Mouse (Mus musculus): ENCODE results near the gene Ganab.

Gene Ganab

GRCm38 (mm10) chr19:8930117-8930516 is 32.2 kb downstream of the Ganab start:
- no peak for DNase-seq

GRCm38 (mm10) chr19:8930771-8931170 is 32.9 kb downstream of the Ganab start:
- DNase-seq: no peak

- DNase-seq: no peak
These were observed 38.9 kb downstream of the Ganab start for GRCm38 (mm10) chr19:8936736-8937135.

- DNase-seq: no peak
These were observed 42.8 kb downstream of the Ganab start for GRCm38 (mm10) chr19:8940526-8941133.

- DNase-seq: no peak
These were observed 43.3 kb downstream of the Ganab start for GRCm38 (mm10) chr19:8941136-8941514.

GRCm38 (mm10) chr19:8941515-8942217 is 43.8 kb downstream of the Ganab start, which contains the start of gene Mta2:
Gene Mta2, plus strand, starts transcription at chr19:8941875.
- peak; percentile 95 to 96 for DNase-seq

GRCm38 (mm10) chr19:8942276-8942964 is 44.5 kb downstream of the Ganab start:
- no peak for DNase-seq

- no peak for DNase-seq
These were observed 45.2 kb downstream of the Ganab start for GRCm38 (mm10) chr19:8943047-8943446.

GRCm38 (mm10) chr19:8944062-8944461 is 46.2 kb downstream of the Ganab start:
- no peak for DNase-seq

- DNase-seq: peak; percentile 67 to 78
These were observed 46.9 kb downstream of the Ganab start for GRCm38 (mm10) chr19:8944750-8945149.

GRCm38 (mm10) chr19:8945251-8945650 is 47.4 kb downstream of the Ganab start:
- no peak for DNase-seq

- DNase-seq: no peak
These were observed 49.1 kb downstream of the Ganab start for GRCm38 (mm10) chr19:8946929-8947328.

- no peak for DNase-seq
These were observed 52.3 kb downstream of the Ganab start for GRCm38 (mm10) chr19:8950190-8950589.

GRCm38 (mm10) chr19:8952241-8952640 is 54.4 kb downstream of the Ganab start:
- DNase-seq: no peak

- DNase-seq: peak; percentile 96 to 97
These were observed 55.5 kb downstream of the Ganab start, which contains the start of gene Tut1 for GRCm38 (mm10) chr19:8953135-8954039. Gene Tut1, plus strand, starts transcription at chr19:8953847.

GRCm38 (mm10) chr19:8954171-8954570 is 56.3 kb downstream of the Ganab start:
- no peak for DNase-seq

GRCm38 (mm10) chr19:8962256-8962655 is 64.4 kb downstream of the Ganab start:
- peak in 1 of 2 experiments; percentile 41 for DNase-seq

- DNase-seq: no peak
These were observed 67.2 kb downstream of the Ganab start for GRCm38 (mm10) chr19:8965075-8965474.

- DNase-seq: peak in 1 of 2 experiments; percentile 39
These were observed 67.9 kb downstream of the Ganab start for GRCm38 (mm10) chr19:8965771-8966170.

- peak in 1 of 2 experiments; percentile 61 for DNase-seq
These were observed 68.3 kb downstream of the Ganab start for GRCm38 (mm10) chr19:8966198-8966589.

All from kidney, adult 8-10 months (tissue).